Mouse (Mus musculus) kidney, embryonic 16.5 days (tissue): ENCODE measurements at regions not wholly inside any gene's neighbourhood (a gene's known extent, or its start where the extent isn't known, plus 50 kb on each side); places are given as distances from the start of the nearest gene placed in this dataset.

Experiments
- ATAC-seq: fragments of 200-750 bp; cut with Nextera tagmentation; 2 replicates; pipeline ENCODE4 v1.8.0; 2017; ENCODE audit warnings: moderate TSS enrichment; ENCODE audit not compliant: low FRiP score, low TSS enrichment
- H3K27ac ChIP-seq: fragments of 300-500 bp; sonication (generic); 2 replicates; pipeline ENCODE4 v1.5.1; 2014; ENCODE audit warnings: low read length
- H3K27me3 ChIP-seq: fragments of 300-500 bp; sonication (generic); 2 replicates; pipeline ENCODE4 v1.6.1; 2014; ENCODE audit warnings: low read length, control low read depth, mixed read lengths; ENCODE audit not compliant: insufficient read depth
- H3K36me3 ChIP-seq: fragments of 300-500 bp; sonication (generic); 2 replicates; pipeline ENCODE4 v1.6.1; 2014; ENCODE audit warnings: low read length, control low read depth, mixed read lengths; ENCODE audit not compliant: insufficient read depth
- H3K4me1 ChIP-seq: fragments of 300-500 bp; sonication (generic); 2 replicates; pipeline ENCODE4 v1.6.1; 2014; ENCODE audit warnings: low read length, control low read depth, mixed read lengths; ENCODE audit not compliant: insufficient read depth
- H3K4me2 ChIP-seq: fragments of 300-500 bp; sonication (generic); replicated peaks from 2 replicates; pipeline ENCODE4 v1.6.1; 2014; ENCODE audit warnings: low read depth, low read length
- H3K4me3 ChIP-seq: fragments of 300-500 bp; sonication (generic); 2 replicates; pipeline ENCODE4 v1.5.1; 2014; ENCODE audit warnings: mild to moderate bottlenecking, low read length
- H3K9ac ChIP-seq: fragments of 300-500 bp; sonication (generic); replicated peaks from 2 replicates; pipeline ENCODE4 v1.6.1; 2014; ENCODE audit warnings: low read length
- H3K9me3 ChIP-seq: fragments of 300-500 bp; sonication (generic); 2 replicates; pipeline ENCODE4 v1.6.1; 2016; ENCODE audit warnings: low read length, control low read depth
- WGBS: fragments of 180-500 bp; shearing (Covaris S2); extraction: QIAGEN DNeasy Blood & Tissue Kit; methylation state at CpG from one replicate; pipeline ENCODE4 v1.1.7; 2014; 5-methylcytosine and 5-hydroxymethylcytosine counted together

DNA sequence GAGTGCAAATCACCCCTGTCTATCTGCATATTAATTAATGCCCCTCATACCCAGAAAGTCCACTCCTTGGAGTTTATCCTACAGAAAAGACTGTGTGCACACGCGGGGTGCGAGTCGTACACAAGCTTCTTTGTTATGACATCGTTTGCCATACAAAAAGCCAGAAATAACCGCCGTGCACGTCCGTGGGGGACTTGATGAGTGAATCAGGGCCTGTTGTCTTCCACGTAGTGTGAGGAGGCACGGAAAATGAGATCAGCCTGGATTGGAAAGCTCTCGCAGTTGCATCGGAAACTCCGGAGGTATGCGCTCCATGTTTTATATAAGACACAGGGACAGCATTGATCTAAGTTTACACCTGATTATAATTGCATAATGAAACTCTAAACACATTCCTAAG lies 120.3 kb downstream of the Etnk1 start:
- H3K4me1 ChIP-seq = no peaks in the 10 kb centered on the region
- no peak overlapping the region for H3K4me3 ChIP-seq
- H3K27ac ChIP-seq = no peak overlapping the region
- 93% methylated on average over 15 of the region's 15 CpGs for WGBS
- no peak overlapping the region for H3K9ac ChIP-seq
- no peak for ATAC-seq
- no peaks in the 10 kb centered on the region for H3K27me3 ChIP-seq
- H3K36me3 ChIP-seq = no peaks in the 10 kb centered on the region
- no peak overlapping the region for H3K4me2 ChIP-seq
- no peaks in the 10 kb centered on the region for H3K9me3 ChIP-seq

DNA sequence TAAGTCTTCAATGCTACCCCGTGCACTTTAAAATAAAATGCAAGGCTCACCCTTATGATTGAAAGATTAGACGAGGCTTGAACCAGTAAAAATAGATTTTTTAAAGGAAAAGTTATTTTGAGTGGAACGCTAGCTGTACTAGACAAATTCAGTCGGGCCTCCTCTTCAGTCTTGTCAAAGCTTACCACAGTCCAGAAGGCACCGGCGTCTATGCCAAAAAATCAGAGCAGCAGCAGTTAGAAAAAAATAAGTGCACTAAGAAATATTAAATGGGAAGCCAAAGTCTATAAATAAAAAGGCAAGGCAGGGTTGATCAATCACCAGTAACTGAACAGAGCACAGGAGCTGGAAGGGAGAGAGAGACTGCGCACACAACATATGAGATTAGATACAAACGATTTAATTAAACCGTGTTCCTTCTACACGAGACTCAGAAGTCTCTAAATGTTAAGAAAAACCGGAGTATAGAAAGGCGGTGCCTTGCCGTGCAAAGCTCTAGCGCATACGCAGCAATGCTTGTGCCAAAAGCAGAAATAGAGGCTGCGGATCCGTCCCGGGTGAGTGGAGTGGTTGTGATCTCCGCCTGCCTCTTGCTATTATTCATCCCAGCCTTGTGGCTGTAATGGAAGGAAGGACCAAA lies 121.6 kb downstream of the Etnk1 start:
- no peaks in the 10 kb centered on the region for H3K4me1 ChIP-seq
- H3K27me3 ChIP-seq = no peaks in the 10 kb centered on the region
- H3K36me3 ChIP-seq = no peaks in the 10 kb centered on the region
- H3K4me3 ChIP-seq = no peak overlapping the region
- H3K27ac ChIP-seq = no peak overlapping the region
- no peak overlapping the region for H3K9ac ChIP-seq
- no peak overlapping the region for H3K4me2 ChIP-seq
- H3K9me3 ChIP-seq = no peaks in the 10 kb centered on the region
- WGBS = 92% methylated on average over 19 of the region's 19 CpGs
- no peak for ATAC-seq

DNA sequence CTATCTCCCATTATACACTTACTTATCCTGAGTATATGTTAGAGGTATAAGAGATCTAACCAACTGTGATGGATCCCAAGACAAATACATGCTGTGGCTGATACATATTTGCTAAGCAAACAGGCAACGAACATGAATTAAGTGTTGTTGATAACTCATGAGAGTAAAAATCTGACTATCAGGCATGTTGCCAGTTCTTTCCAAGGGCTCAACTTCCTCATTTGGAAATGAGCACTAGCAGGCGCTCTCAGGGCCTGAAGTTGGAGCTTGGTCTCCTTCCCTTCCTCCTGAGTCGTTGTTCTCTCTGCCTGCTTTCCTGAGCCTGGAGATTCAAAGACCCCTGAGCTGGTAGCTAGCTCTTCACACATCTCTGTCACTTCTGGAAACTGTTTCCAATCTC lies 126.6 kb downstream of the Etnk1 start:
- H3K9ac ChIP-seq = no peak overlapping the region
- no peaks in the 10 kb centered on the region for H3K36me3 ChIP-seq
- no peak overlapping the region for H3K4me2 ChIP-seq
- no peak overlapping the region for H3K27ac ChIP-seq
- no peak for ATAC-seq
- no peaks in the 10 kb centered on the region for H3K4me1 ChIP-seq
- no peaks in the 10 kb centered on the region for H3K9me3 ChIP-seq
- WGBS = 78% methylated on average over 3 of the region's 3 CpGs
- H3K4me3 ChIP-seq = no peak overlapping the region
- no peaks in the 10 kb centered on the region for H3K27me3 ChIP-seq

DNA sequence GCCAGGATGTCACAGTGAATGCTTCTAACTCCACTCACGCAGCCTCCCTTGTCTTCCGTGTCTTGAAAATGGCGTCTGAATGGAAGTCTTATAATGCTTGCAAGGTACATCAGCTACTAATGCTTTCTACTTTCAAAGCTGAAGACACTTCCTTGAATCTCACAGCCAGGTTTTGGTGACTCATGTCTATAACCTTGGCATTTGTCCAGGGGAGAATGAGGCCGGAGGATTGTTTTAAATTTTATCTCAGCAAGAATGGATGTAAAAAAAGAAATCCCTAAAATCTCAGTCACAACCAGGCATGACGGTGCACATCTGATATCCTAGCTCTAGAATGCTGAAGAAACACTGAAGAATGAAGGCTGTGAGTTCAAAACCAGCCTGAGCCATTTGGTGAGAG lies 131.4 kb downstream of the Etnk1 start:
- Histone ChIP-seq H3K9ac (no peak overlapping the region), H3K4me1 (no peaks in the 10 kb centered on the region), H3K4me2 (no peak overlapping the region), H3K27me3 (no peaks in the 10 kb centered on the region), H3K9me3 (no peaks in the 10 kb centered on the region), H3K36me3 (no peaks in the 10 kb centered on the region), H3K27ac (no peak overlapping the region), H3K4me3 (no peak overlapping the region)
- ATAC-seq = no peak
- 84% methylated on average over 5 of the region's 5 CpGs for WGBS

DNA sequence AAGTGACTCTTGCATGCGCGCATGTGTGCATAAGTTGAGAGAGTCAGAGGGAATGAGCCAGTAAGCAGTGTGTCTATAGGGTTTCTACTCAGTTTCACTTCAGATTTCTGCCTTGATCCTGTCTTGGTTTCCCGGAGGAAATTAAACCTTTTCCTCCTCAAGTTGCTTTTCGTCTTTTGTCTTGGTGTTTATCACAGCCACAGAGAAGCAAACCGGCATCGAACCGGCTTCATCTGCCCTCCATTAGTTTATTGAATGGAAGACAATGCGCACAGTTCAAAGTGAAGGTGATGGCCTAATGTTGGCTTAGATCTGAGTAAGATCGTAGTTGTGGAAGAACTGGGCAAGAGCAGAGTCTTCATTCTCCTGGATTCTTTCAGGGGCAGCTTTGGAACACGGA lies 134.4 kb downstream of the Etnk1 start:
- Histone ChIP-seq H3K36me3 (no peaks in the 10 kb centered on the region), H3K9ac (no peak overlapping the region), H3K27ac (no peak overlapping the region), H3K4me2 (no peak overlapping the region), H3K4me1 (no peaks in the 10 kb centered on the region), H3K27me3 (no peaks in the 10 kb centered on the region), H3K4me3 (no peak overlapping the region), H3K9me3 (no peaks in the 10 kb centered on the region)
- no peak for ATAC-seq
- 92% methylated on average over 10 of the region's 10 CpGs for WGBS

DNA sequence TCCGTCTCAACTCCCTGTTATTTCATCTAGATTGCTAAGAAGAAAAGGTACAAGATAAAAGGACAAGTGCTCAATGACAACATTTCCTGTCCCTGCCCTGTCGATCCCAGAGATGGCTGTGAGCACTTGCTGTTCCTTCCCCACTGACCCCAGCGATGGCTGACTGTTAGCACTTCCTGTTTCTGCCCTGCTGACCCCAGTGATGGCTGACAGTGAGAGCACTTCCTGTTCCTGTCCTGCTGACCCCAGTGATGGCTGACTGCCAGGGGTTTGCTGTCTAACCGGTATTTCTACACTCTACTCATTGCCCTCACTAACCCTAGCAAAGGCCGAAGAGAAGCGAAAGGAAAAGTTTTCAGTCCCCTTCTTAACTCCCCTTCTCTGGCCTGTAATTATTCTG lies 140.3 kb downstream of the Etnk1 start:
- no peaks in the 10 kb centered on the region for H3K27me3 ChIP-seq
- peak overlapping the region; percentile 8; the same call in 1 of the 2 replicates for H3K27ac ChIP-seq
- H3K4me3 ChIP-seq = no peak overlapping the region
- H3K4me1 ChIP-seq = 0 out of 2 replicates have a peak, but pooled peaks cover 3% of the 10 kb centered on the region
- 36% methylated on average over 6 of the region's 6 CpGs for WGBS
- no peak overlapping the region for H3K9ac ChIP-seq
- no peaks in the 10 kb centered on the region for H3K36me3 ChIP-seq
- no peaks in the 10 kb centered on the region for H3K9me3 ChIP-seq
- peak; percentile 83 for ATAC-seq
- no peak overlapping the region for H3K4me2 ChIP-seq

DNA sequence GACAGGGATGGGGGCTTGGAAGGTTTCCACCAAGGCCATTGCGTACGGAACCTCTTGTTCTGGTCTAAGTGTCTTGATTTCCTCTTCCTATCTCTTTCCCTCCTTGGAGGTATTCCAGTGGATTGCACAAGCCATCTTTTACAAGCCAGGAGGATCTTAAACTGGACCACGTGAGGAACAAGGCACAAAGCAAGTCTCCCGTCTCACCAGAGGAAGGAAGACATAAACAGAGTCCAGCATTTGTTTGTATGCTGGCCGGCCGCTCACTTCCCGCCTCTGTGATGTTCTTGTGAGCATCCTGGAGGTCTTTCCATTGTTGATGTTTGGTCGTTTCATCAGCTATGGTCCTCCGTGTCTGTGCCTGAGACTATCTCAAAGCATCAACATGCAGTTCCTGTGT lies 148.8 kb downstream of the Etnk1 start:
- Histone ChIP-seq H3K9ac (no peak overlapping the region), H3K9me3 (no peaks in the 10 kb centered on the region), H3K36me3 (no peaks in the 10 kb centered on the region), H3K27ac (no peak overlapping the region), H3K4me2 (no peak overlapping the region), H3K4me3 (no peak overlapping the region), H3K4me1 (no peaks in the 10 kb centered on the region), H3K27me3 (0 out of 2 replicates have a peak, but pooled peaks cover 1% of the 10 kb centered on the region)
- no peak for ATAC-seq
- WGBS = 71% methylated on average over 9 of the region's 9 CpGs

DNA sequence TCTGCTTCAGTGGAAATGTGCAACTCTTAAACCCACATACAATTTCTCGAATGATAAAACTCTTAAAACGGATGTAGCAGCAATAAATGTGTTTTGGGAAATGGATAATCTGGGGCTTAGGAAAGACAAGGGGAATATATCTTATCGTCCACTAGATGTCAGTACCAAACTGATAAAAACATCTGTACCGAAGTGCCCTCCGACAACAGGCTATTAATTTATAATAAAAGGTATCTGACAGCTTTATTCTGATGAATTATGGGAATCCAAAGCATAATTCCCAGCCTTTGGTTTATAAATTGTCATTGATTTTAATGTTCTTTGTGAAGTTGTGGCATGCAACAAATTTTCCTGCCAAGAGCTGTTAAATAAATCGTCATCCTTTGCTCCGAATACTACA lies 153.4 kb downstream of the Etnk1 start:
- Histone ChIP-seq H3K4me1 (no peaks in the 10 kb centered on the region), H3K9me3 (no peaks in the 10 kb centered on the region), H3K36me3 (no peaks in the 10 kb centered on the region), H3K4me2 (no peak overlapping the region), H3K27me3 (0 out of 2 replicates have a peak, but pooled peaks cover 3% of the 10 kb centered on the region), H3K9ac (no peak overlapping the region), H3K27ac (no peak overlapping the region), H3K4me3 (no peak overlapping the region)
- no peak for ATAC-seq
- 42% methylated on average over 7 of the region's 7 CpGs for WGBS

DNA sequence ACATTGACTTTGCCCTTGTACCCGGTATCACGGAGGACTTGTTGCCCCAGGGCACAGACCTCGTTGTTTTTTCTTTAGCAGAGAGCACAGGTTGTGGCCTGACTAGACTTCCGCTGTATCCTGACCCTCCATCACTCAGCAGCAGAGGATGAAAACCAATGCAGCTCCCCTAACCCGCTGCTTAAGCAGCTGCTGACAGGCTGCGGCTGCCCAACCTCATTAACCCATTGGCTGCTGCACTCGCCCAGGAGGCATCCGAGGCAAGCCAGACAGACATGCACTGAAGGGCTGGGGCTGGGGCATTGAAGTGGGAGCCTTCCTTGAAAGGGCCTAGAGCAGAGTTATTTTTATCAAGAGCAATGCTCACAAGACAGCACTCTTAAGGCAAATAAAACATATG lies 157.6 kb downstream of the Etnk1 start:
- 0 out of 2 replicates have a peak, but pooled peaks cover 3% of the 10 kb centered on the region for H3K27me3 ChIP-seq
- ATAC-seq = no peak
- H3K27ac ChIP-seq = no peak overlapping the region
- no peak overlapping the region for H3K9ac ChIP-seq
- H3K9me3 ChIP-seq = no peaks in the 10 kb centered on the region
- 9% methylated on average over 8 of the region's 8 CpGs for WGBS
- no peak overlapping the region for H3K4me3 ChIP-seq
- no peaks in the 10 kb centered on the region for H3K4me1 ChIP-seq
- H3K4me2 ChIP-seq = no peak overlapping the region
- no peaks in the 10 kb centered on the region for H3K36me3 ChIP-seq

DNA sequence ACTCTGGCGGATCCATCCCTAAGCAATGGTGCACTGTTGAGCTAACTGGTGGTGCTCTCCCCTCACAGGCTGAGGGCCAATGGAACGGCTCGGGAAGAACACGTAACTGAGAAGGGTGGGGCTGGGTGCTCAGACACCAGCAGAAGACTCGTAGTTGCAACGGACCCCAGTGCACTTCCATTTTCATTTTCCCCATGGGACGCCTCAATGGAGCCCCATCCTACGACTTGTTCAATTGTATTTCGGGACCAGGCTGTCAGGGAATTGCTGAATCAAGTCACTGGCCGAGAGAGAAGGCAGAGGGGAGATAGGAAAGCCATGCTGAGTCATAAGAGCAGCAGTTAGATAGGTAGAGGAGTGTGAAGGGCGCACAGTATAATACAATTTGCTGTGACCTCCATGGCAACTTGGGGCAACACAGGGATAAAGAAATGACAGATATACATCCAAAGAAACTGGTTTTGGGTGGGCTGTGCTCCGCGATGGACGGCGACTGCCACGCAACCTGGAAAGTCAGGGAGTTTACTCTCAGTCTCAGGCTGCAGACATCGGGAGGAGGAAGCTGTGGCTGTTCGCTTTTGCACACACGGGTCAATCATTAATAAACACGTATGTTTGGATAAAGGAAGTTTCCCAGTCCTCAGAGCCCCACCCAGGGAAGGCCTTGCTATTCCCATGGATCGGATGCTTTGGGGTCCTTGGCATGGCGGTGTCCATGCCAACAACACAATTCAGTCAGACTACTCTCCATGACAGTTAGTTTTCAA lies 160.1 kb downstream of the Etnk1 start:
- no peak overlapping the region for H3K9ac ChIP-seq
- 0 out of 2 replicates have a peak, but pooled peaks have one; percentile 46 for ATAC-seq
- H3K4me3 ChIP-seq = no peak overlapping the region
- no peak overlapping the region for H3K27ac ChIP-seq
- no peaks in the 10 kb centered on the region for H3K4me1 ChIP-seq
- no peaks in the 10 kb centered on the region for H3K27me3 ChIP-seq
- no peaks in the 10 kb centered on the region for H3K9me3 ChIP-seq
- H3K4me2 ChIP-seq = peak overlapping the region; percentile 30
- 80% methylated on average over 22 of the region's 22 CpGs for WGBS
- H3K36me3 ChIP-seq = no peaks in the 10 kb centered on the region
